Mouse (Mus musculus): ENCODE results near the gene Gm13757. TPM values are rescaled to one million over a fixed set of nuclear protein-coding genes. Genes with fewer than 3 reads are reported as not detected.
"Not testable (repeated sequence)": the region's sequence is repeated elsewhere in the genome, so short reads cannot be mapped to it uniquely, and the experiment has no call there.

The Gm13757 gene
- total RNA-seq (2014; rRNA removed) (not detected in 2 replicates), polyA plus RNA-seq (2012; rRNA removed) (not detected in 2 replicates)

- TF ChIP-seq POLR2A (IDR thresholded peaks at IDR 0.05; ENCODE audit: extremely low read depth, insufficient read depth, low read length) (no peak), CTCF (IDR thresholded peaks at IDR 0.05; ENCODE audit: low read depth, low read length) (no peak)
- H3K9ac ChIP-seq (ENCODE audit: low read depth, low read length): no peak within 1 kb of the TSS
- no peaks in the 10 kb centered on the region for H3K4me1 ChIP-seq (ENCODE audit: control insufficient read depth, insufficient read depth, low read length)
- no peaks in the 10 kb centered on the region for H3K36me3 ChIP-seq (ENCODE audit: control insufficient read depth, insufficient read depth, low read length)
- no peaks in the 10 kb centered on the region for H3K79me2 ChIP-seq (ENCODE audit: control insufficient read depth, insufficient read depth, low read length)
- WGBS: 79% methylated on average over 1 of the region's 1 CpGs
- H3K4me3 ChIP-seq (ENCODE audit: insufficient read depth, low read depth, low read length): no peak within 1 kb of the TSS
- DNase-seq (ENCODE audit: extremely low read depth, low read depth, low spot score): no peak
- no peak within 1 kb of the TSS for H3K27ac ChIP-seq (replicated peaks; ENCODE audit: insufficient read depth, low read depth, low read length)
- H3K27me3 ChIP-seq (ENCODE audit: control insufficient read depth, insufficient read depth, low read length): no peaks in the 10 kb centered on the region
These were observed at the start of gene Gm13757 for GRCm38 (mm10) chr2:88449031-88449430. Gene Gm13757 (minus strand): TSS chr2:88449131.

- Histone ChIP-seq H3K4me1 (ENCODE audit: control insufficient read depth, insufficient read depth, low read length) (no peaks in the 10 kb centered on the region), H3K27me3 (ENCODE audit: control insufficient read depth, insufficient read depth, low read length) (no peaks in the 10 kb centered on the region), H3K36me3 (ENCODE audit: control insufficient read depth, insufficient read depth, low read length) (no peaks in the 10 kb centered on the region), H3K9ac (ENCODE audit: low read depth, low read length) (no peak within 1 kb of the TSS), H3K4me3 (ENCODE audit: insufficient read depth, low read depth, low read length) (no peak within 1 kb of the TSS), H3K79me2 (ENCODE audit: control insufficient read depth, insufficient read depth, low read length) (no peaks in the 10 kb centered on the region), H3K27ac (replicated peaks; ENCODE audit: insufficient read depth, low read depth, low read length) (no peak within 1 kb of the TSS)
- TF ChIP-seq CTCF (IDR thresholded peaks at IDR 0.05; ENCODE audit: low read depth, low read length) (no peak), POLR2A (IDR thresholded peaks at IDR 0.05; ENCODE audit: extremely low read depth, insufficient read depth, low read length) (no peak)
- 57% methylated on average over 2 of the region's 2 CpGs for WGBS
- DNase-seq (ENCODE audit: extremely low read depth, low read depth, low spot score): no peak
These were observed 44.1 kb upstream of the Gm13757 start, which contains the start of gene Olfr1185-ps1 for GRCm38 (mm10) chr2:88493020-88493419. Gene Olfr1185-ps1 (plus strand): TSS chr2:88493320.

GRCm38 (mm10) chr2:88483298-88483697 is 34.4 kb upstream of the Gm13757 start, which contains the start of gene Olfr1184:
Gene Olfr1184 (plus strand): TSS chr2:88483598.
- no peak within 1 kb of the TSS for H3K4me3 ChIP-seq (ENCODE audit: insufficient read depth, low read depth, low read length)
- H3K27ac ChIP-seq (replicated peaks; ENCODE audit: insufficient read depth, low read depth, low read length): no peak within 1 kb of the TSS
- no peak within 1 kb of the TSS for H3K9ac ChIP-seq (ENCODE audit: low read depth, low read length)
- H3K27me3 ChIP-seq (ENCODE audit: control insufficient read depth, insufficient read depth, low read length): no peaks in the 10 kb centered on the region
- DNase-seq (ENCODE audit: extremely low read depth, low read depth, low spot score): no peak
- H3K79me2 ChIP-seq (ENCODE audit: control insufficient read depth, insufficient read depth, low read length): no peaks in the 10 kb centered on the region
- H3K36me3 ChIP-seq (ENCODE audit: control insufficient read depth, insufficient read depth, low read length): no peaks in the 10 kb centered on the region
- no peaks in the 10 kb centered on the region for H3K4me1 ChIP-seq (ENCODE audit: control insufficient read depth, insufficient read depth, low read length)
- TF ChIP-seq POLR2A (IDR thresholded peaks at IDR 0.05; ENCODE audit: extremely low read depth, insufficient read depth, low read length) (no peak), CTCF (IDR thresholded peaks at IDR 0.05; ENCODE audit: low read depth, low read length) (no peak)
- WGBS: 91% methylated on average over 2 of the region's 2 CpGs

- WGBS: 100% methylated on average over 1 of the region's 1 CpGs
These were observed 5.6 kb upstream of the Gm13757 start, which contains the start of gene Olfr1183 for GRCm38 (mm10) chr2:88454567-88454966. Gene Olfr1183 (plus strand): TSS chr2:88454867.

GRCm38 (mm10) chr2:88426071-88426470 is 22.9 kb downstream of the Gm13757 start, which contains the start of gene Olfr1181:
Gene Olfr1181 (minus strand): TSS chr2:88426171.
- H3K9ac ChIP-seq (ENCODE audit: low read depth, low read length): no peak within 1 kb of the TSS
- no peaks in the 10 kb centered on the region for H3K36me3 ChIP-seq (ENCODE audit: control insufficient read depth, insufficient read depth, low read length)
- no peak for DNase-seq (ENCODE audit: extremely low read depth, low read depth, low spot score)
- H3K79me2 ChIP-seq (ENCODE audit: control insufficient read depth, insufficient read depth, low read length): no peaks in the 10 kb centered on the region
- H3K4me3 ChIP-seq (ENCODE audit: insufficient read depth, low read depth, low read length): no peak within 1 kb of the TSS
- no peaks in the 10 kb centered on the region for H3K4me1 ChIP-seq (ENCODE audit: control insufficient read depth, insufficient read depth, low read length)
- WGBS: 88% methylated on average over 1 of the region's 1 CpGs
- no peaks in the 10 kb centered on the region for H3K27me3 ChIP-seq (ENCODE audit: control insufficient read depth, insufficient read depth, low read length)
- H3K27ac ChIP-seq (replicated peaks; ENCODE audit: insufficient read depth, low read depth, low read length): no peak within 1 kb of the TSS
- no peak for TF ChIP-seq CTCF (IDR thresholded peaks at IDR 0.05; ENCODE audit: low read depth, low read length)
- TF ChIP-seq POLR2A (IDR thresholded peaks at IDR 0.05; ENCODE audit: extremely low read depth, insufficient read depth, low read length): no peak

More at GRCm38 (mm10) chr2:88454567-88454966, 5.6 kb upstream of the Gm13757 start, which contains the start of gene Olfr1183:
- not testable (repeated sequence) for H3K27me3 ChIP-seq (ENCODE audit: control insufficient read depth, insufficient read depth, low read length); H3K9ac ChIP-seq (ENCODE audit: low read depth, low read length); DNase-seq (ENCODE audit: extremely low read depth, low read depth, low spot score); H3K27ac ChIP-seq (replicated peaks; ENCODE audit: insufficient read depth, low read depth, low read length); H3K4me3 ChIP-seq (ENCODE audit: insufficient read depth, low read depth, low read length); H3K79me2 ChIP-seq (ENCODE audit: control insufficient read depth, insufficient read depth, low read length); H3K36me3 ChIP-seq (ENCODE audit: control insufficient read depth, insufficient read depth, low read length); H3K4me1 ChIP-seq (ENCODE audit: control insufficient read depth, insufficient read depth, low read length)

- no peaks in the 10 kb centered on the region for H3K27me3 ChIP-seq (ENCODE audit: control insufficient read depth, insufficient read depth, low read length)
- no peak within 1 kb of the TSS for H3K4me3 ChIP-seq (ENCODE audit: insufficient read depth, low read depth, low read length)
- H3K79me2 ChIP-seq (ENCODE audit: control insufficient read depth, insufficient read depth, low read length): no peaks in the 10 kb centered on the region
- H3K9ac ChIP-seq (ENCODE audit: low read depth, low read length): no peak within 1 kb of the TSS
- no peaks in the 10 kb centered on the region for H3K36me3 ChIP-seq (ENCODE audit: control insufficient read depth, insufficient read depth, low read length)
- TF ChIP-seq CTCF (IDR thresholded peaks at IDR 0.05; ENCODE audit: low read depth, low read length) (no peak), POLR2A (IDR thresholded peaks at IDR 0.05; ENCODE audit: extremely low read depth, insufficient read depth, low read length) (no peak)
- no peak within 1 kb of the TSS for H3K27ac ChIP-seq (replicated peaks; ENCODE audit: insufficient read depth, low read depth, low read length)
- DNase-seq (ENCODE audit: extremely low read depth, low read depth, low spot score): no peak
- WGBS: 64% methylated on average over 2 of the region's 2 CpGs
- no peaks in the 10 kb centered on the region for H3K4me1 ChIP-seq (ENCODE audit: control insufficient read depth, insufficient read depth, low read length)
These were observed 29.9 kb downstream of the Gm13757 start, which contains the start of gene Olfr1180 for GRCm38 (mm10) chr2:88419051-88419450. Gene Olfr1180 (minus strand): TSS chr2:88419151.

Measured in liver, adult 2 months (tissue).